Mouse (Mus musculus) thymus, adult 2 months (tissue): ENCODE data around the gene Ube2d1. TPM values are rescaled to one million over a fixed set of nuclear protein-coding genes. Genes with fewer than 3 reads are reported as not detected.

ENCODE experiments used
- DNase-seq: peaks from one replicate; pipeline ENCODE4 v3.0.0; 2021
- H3K27ac ChIP-seq: fragments of 200-500 bp; 2 replicates; pipeline ENCODE4 v1.5.1; 2012; ENCODE audit warnings: low read length, control low read depth; ENCODE audit not compliant: control insufficient read depth, insufficient read depth
- H3K27me3 ChIP-seq: fragments of 200-500 bp; 2 replicates; pipeline ENCODE4 v1.6.1; 2012; ENCODE audit warnings: mild to moderate bottlenecking, low read length, moderate library complexity, mixed read lengths; ENCODE audit not compliant: control insufficient read depth, insufficient read depth
- H3K36me3 ChIP-seq: fragments of 200-500 bp; 2 replicates; pipeline ENCODE4 v1.6.1; 2012; ENCODE audit warnings: mild to moderate bottlenecking, low read length, moderate library complexity; ENCODE audit not compliant: control insufficient read depth, insufficient read depth
- H3K4me1 ChIP-seq: fragments of 200-500 bp; replicated peaks from 2 replicates; pipeline ENCODE4 v1.6.1; 2012; ENCODE audit warnings: low read length; ENCODE audit not compliant: control insufficient read depth, insufficient read depth
- H3K4me3 ChIP-seq: fragments of 200-500 bp; 2 replicates; pipeline ENCODE4 v1.5.1; 2012; ENCODE audit warnings: mild to moderate bottlenecking, low read length, control low read depth, moderate library complexity; ENCODE audit not compliant: control insufficient read depth, insufficient read depth
- CTCF ChIP-seq: fragments of 200-500 bp; IDR thresholded peaks from 2 replicates; pipeline ENCODE4 v1.5.1; 2012; ENCODE audit warnings: mild to moderate bottlenecking, control low read depth, low read length, moderate library complexity, borderline replicate concordance; ENCODE audit not compliant: control insufficient read depth, poor library complexity, insufficient read depth; ENCODE audit errors: extremely low read depth
- POLR2A ChIP-seq: fragments of 200-500 bp; IDR thresholded peaks from 2 replicates; pipeline ENCODE4 v1.6.1; 2012; ENCODE audit warnings: mild to moderate bottlenecking, low read length, control low read depth, moderate library complexity; ENCODE audit not compliant: control insufficient read depth, poor library complexity, insufficient read depth; ENCODE audit errors: extremely low read depth
- whole genome bisulfite sequencing: fragments of 180-500 bp; shearing (Covaris S2); methylation state at CpG from one replicate; pipeline ENCODE4 v1.1.7; 2018; 5-methylcytosine and 5-hydroxymethylcytosine counted together
- polyA plus RNA-seq: library from polyadenylated mRNA; depleted of rRNA; stranded (reverse); fragments of >200 nt; gene quantifications from 2 replicates; pipeline ENCODE4 v1.2.3, GENCODE M21; 2012

Gene Ube2d1
- polyA plus RNA-seq, 1 experiment = 90.4 TPM

DNA sequence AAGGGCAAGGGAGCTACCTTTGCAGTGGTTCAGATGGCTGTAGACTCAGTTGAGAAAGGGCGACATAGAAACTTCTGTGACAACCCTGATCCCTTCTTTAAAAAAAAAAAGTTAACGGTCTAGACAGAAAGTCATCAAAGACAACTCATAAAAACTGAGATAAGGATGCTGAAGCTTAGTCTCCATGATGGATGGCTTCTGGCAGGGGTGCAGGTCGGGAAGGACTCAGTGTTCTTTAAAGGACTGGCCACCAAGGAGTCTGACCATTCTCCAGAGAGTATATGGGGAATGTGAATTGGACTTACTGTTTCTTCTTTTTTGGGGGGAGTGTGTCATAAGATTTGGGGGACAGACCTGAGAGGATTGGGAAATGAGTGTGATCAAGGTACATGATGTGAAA is 29.5 kb upstream of the Ube2d1 start:
- Histone ChIP-seq H3K4me3 (no peak overlapping the region), H3K4me1 (no peaks in the 10 kb centered on the region), H3K27me3 (no peaks in the 10 kb centered on the region), H3K36me3 (no peaks in the 10 kb centered on the region), H3K27ac (no peak overlapping the region)
- TF ChIP-seq POLR2A (no peak), CTCF (no peak)
- DNase-seq = no peak
- WGBS = 80% methylated on average over 3 of the region's 3 CpGs

GRCm38 (mm10) chr10:71310288-71310687 is 25.2 kb upstream of the Ube2d1 start:
- H3K4me3 ChIP-seq = no peak overlapping the region
- H3K4me1 ChIP-seq = peaks cover 3% of the 10 kb centered on the region
- no peaks in the 10 kb centered on the region for H3K27me3 ChIP-seq
- TF ChIP-seq CTCF = no peak
- TF ChIP-seq POLR2A = no peak
- H3K27ac ChIP-seq = no peak overlapping the region
- no peaks in the 10 kb centered on the region for H3K36me3 ChIP-seq
- WGBS = 80% methylated on average over 3 of the region's 3 CpGs
- no peak for DNase-seq

- Histone ChIP-seq H3K27me3 (no peaks in the 10 kb centered on the region), H3K4me1 (peaks cover 3% of the 10 kb centered on the region), H3K27ac (no peak overlapping the region), H3K4me3 (no peak overlapping the region), H3K36me3 (no peaks in the 10 kb centered on the region)
- no peak for DNase-seq
- no peak for TF ChIP-seq CTCF
- TF ChIP-seq POLR2A = no peak
- WGBS = 92% methylated on average over 5 of the region's 5 CpGs
Observed at GRCm38 (mm10) chr10:71308199-71308598, 23.1 kb upstream of the Ube2d1 start.

DNA sequence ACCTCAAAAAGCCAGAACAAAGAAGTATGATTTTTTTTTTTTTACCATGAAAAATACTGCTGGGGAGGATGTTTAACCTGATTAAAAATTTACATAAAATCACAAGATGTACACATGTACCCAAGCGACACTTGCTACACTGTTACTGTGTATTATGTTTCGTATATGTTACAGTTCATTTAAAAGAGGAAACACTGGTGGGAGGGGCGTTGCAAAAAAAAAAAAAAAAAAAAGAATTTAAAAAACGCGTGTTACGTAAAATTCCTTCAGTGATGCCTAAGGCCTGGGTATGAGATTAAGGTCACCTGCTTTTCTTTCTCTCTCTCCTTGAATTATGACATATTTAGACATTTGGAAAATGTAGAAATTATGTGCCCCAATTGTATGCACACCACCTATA is 21.7 kb upstream of the Ube2d1 start:
- TF ChIP-seq POLR2A (no peak), CTCF (no peak)
- Histone ChIP-seq H3K36me3 (no peaks in the 10 kb centered on the region), H3K27ac (no peak overlapping the region), H3K4me1 (peaks cover 10% of the 10 kb centered on the region), H3K4me3 (no peak overlapping the region), H3K27me3 (no peaks in the 10 kb centered on the region)
- DNase-seq = no peak
- 37% methylated on average over 6 of the region's 6 CpGs for WGBS

DNA sequence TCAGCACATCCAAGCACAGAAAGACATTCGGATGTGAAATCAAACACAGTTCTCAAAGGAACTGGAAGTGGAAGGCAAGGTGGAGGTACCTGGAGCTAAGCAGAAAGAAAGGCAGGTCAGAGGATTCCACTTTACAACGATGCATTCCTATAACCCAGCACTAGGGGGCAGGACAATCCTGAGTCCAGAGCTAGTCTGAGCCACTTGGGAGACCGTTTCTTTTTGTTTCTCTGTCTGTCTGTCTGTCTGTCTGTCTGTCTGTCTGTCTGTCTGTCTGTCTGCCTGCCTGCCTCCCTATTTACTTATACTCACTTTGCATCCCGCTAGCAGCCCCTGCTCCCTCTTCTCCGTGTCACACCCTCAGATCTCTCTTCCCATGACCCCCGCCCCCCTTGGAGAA is 21.1 kb upstream of the Ube2d1 start:
- peak; percentile 75 for DNase-seq
- Histone ChIP-seq H3K36me3 (no peaks in the 10 kb centered on the region), H3K27me3 (no peaks in the 10 kb centered on the region), H3K4me1 (peaks cover 15% of the 10 kb centered on the region), H3K4me3 (peak overlapping the region; percentile 10; the same call in 1 of the 2 replicates), H3K27ac (no peak overlapping the region)
- TF ChIP-seq CTCF = no peak
- no peak for TF ChIP-seq POLR2A
- 19% methylated on average over 6 of the region's 6 CpGs for WGBS

DNA sequence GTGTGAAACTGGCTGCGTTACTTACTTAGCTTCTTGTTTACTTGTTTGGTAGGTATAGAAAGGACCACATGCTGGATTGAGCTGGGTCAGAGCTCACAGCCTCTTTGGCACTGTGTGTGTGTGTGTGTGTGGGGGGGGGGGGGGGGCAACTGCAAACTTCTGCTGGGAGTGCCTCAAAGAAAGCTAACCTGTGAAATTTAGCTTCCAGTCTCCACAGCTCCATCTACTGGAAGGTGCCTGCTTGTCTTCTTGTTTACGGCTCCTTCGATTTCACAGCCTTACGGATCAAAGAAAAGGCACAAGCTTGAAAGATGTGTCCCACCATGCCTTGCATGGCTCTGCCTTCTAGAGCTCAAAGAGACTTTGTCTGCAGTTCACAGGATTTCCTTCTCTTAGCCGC is 17.4 kb upstream of the Ube2d1 start:
- H3K27me3 ChIP-seq = no peaks in the 10 kb centered on the region
- no peaks in the 10 kb centered on the region for H3K36me3 ChIP-seq
- TF ChIP-seq POLR2A (no peak), CTCF (no peak)
- DNase-seq = peak; percentile 61
- H3K4me1 ChIP-seq = peaks cover 32% of the 10 kb centered on the region
- WGBS = 19% methylated on average over 5 of the region's 5 CpGs
- no peak overlapping the region for H3K27ac ChIP-seq
- no peak overlapping the region for H3K4me3 ChIP-seq

DNA sequence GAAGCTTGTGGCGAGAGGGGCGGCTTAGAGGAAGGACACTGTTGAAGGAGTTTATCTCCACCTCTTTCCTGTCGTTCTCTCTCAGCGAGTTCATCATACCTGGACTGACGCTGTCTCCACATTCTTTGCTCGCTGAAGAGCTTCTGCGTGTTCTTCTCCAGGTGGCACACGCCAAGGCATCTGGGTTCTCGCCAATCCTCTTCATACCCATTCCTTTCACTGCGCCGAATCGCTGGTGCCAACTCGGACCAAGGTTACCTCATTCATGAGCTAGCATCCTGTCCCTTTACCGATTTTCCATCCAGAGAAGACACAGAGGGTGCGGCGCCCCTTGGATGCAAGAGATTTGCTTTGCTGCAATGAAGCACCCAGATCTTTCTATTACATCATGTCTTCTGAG is 15.1 kb upstream of the Ube2d1 start:
- DNase-seq = peak; percentile 25
- 57% methylated on average over 16 of the region's 16 CpGs for WGBS
- TF ChIP-seq CTCF = no peak; the same call in 1 of the 2 replicates
- no peak for TF ChIP-seq POLR2A

More for the DNA sequence above, 15.1 kb upstream of the Ube2d1 start:
- Histone ChIP-seq H3K27me3 (no peaks in the 10 kb centered on the region), H3K4me3 (peak overlapping the region; percentile 42), H3K4me1 (peaks cover 34% of the 10 kb centered on the region), H3K27ac (peak overlapping the region; percentile 98), H3K36me3 (no peaks in the 10 kb centered on the region)
